ENCODE assay signal across 21 mouse cellular contexts in genomic region chr8:22258946-22259450, GRCm38 (mm10). TPM values are rescaled to one million over a fixed set of nuclear protein-coding genes. Genes with fewer than 3 reads are reported as not detected.
DNase-seq lines count a peak whose midpoint lies in the region; ATAC-seq and TF ChIP-seq lines count a peak whose summit lies in the region.
"Had no signal": no experiment of that assay in that cellular context is flagged by ENCODE, and none has a peak within 500 bp of the region (broad histone marks: within the 10 kb centered on the region; RNA-seq: fewer than 3 reads in every experiment).

No protein-coding gene starts in this region.

- WGBS in liver, embryonic 11.5 days: 81% methylated on average over 18 of the region's 18 CpGs

- no peak overlapping the region for H3K4me2 ChIP-seq in liver, embryonic 11.5 days
- H3K4me2 ChIP-seq: forebrain, embryonic 15.5 days; hindbrain, embryonic 13.5 days; intestine, embryonic 15.5 days; lung, embryonic 15.5 days; midbrain, embryonic 11.5 days had no signal

- peak overlapping the region; percentile 54; the same call in 1 of the 2 replicates for H3K27ac ChIP-seq in gastrocnemius, adult 2 months
- H3K27ac ChIP-seq in layer of hippocampus, adult 2 months: peak overlapping the region; percentile 32; the same call in 1 of the 2 replicates
- no peak overlapping the region for H3K27ac ChIP-seq in liver, embryonic 11.5 days (ENCODE audit: low read depth, low read length)
- H3K27ac ChIP-seq: forebrain, embryonic 15.5 days; hindbrain, embryonic 13.5 days; intestine, embryonic 15.5 days; lung, embryonic 15.5 days had no signal

- intact Hi-C loops in gastrocnemius, adult 2 months (cut with DNase I): no loop called here
- intact Hi-C loops in heart, postnatal 14 days (cut with DNase I): loop anchor here (5.0 kb wide), 1 partner anchor 67 kb away; the partner anchor contains the start of gene Vps36

- ATAC-seq in liver, embryonic 11.5 days (replicated peaks; ENCODE audit: low FRiP score): no peak
- ATAC-seq: forebrain, embryonic 15.5 days; intestine, embryonic 15.5 days had no signal

- H3K9me3 ChIP-seq in liver, embryonic 11.5 days (ENCODE audit: control insufficient read depth, low read length): no peaks in the 10 kb centered on the region; the same call in 1 of the 2 replicates
- H3K9me3 ChIP-seq: forebrain, embryonic 15.5 days; hindbrain, embryonic 13.5 days; intestine, embryonic 15.5 days; lung, embryonic 15.5 days had no signal

- H3K9ac ChIP-seq in liver, embryonic 11.5 days (ENCODE audit: low read depth, low read length): no peak overlapping the region
- H3K9ac ChIP-seq: forebrain, embryonic 15.5 days; hindbrain, embryonic 13.5 days; intestine, embryonic 15.5 days; lung, embryonic 15.5 days had no signal

- no peaks in the 10 kb centered on the region for H3K4me1 ChIP-seq in liver, embryonic 11.5 days (replicated peaks; ENCODE audit: control insufficient read depth, insufficient read depth, low read length)
- H3K4me1 ChIP-seq: forebrain, embryonic 15.5 days; intestine, embryonic 15.5 days had no signal

- H3K4me3 ChIP-seq in gastrocnemius, adult 2 months: 0 out of 2 replicates have a peak overlapping the region, but pooled peaks have one; percentile 5
- H3K4me3 ChIP-seq in layer of hippocampus, adult 2 months: no peak overlapping the region
- H3K4me3 ChIP-seq in liver, embryonic 11.5 days (ENCODE audit: low read depth, low read length): no peak overlapping the region
- H3K4me3 ChIP-seq: forebrain, embryonic 15.5 days; hindbrain, embryonic 13.5 days; intestine, embryonic 15.5 days; lung, embryonic 15.5 days had no signal

- no peaks in the 10 kb centered on the region; the same call in 1 of the 2 replicates for H3K36me3 ChIP-seq in liver, embryonic 11.5 days (ENCODE audit: control insufficient read depth, insufficient read depth, low read length)
- H3K36me3 ChIP-seq: forebrain, embryonic 15.5 days; intestine, embryonic 15.5 days; lung, embryonic 15.5 days had no signal

- H3K27me3 ChIP-seq in liver, embryonic 11.5 days (replicated peaks; ENCODE audit: control insufficient read depth, insufficient read depth, low read length): no peaks in the 10 kb centered on the region
- H3K27me3 ChIP-seq: forebrain, embryonic 15.5 days; hindbrain, embryonic 13.5 days; intestine, embryonic 15.5 days; lung, embryonic 15.5 days had no signal

- no peak for TF ChIP-seq CTCF in gastrocnemius, adult 2 months (IDR thresholded peaks at IDR 0.05)
- TF ChIP-seq CTCF in layer of hippocampus, adult 2 months (conservative IDR thresholded peaks at IDR 0.05): no peak

- peak; percentile 34 for DNase-seq in gastrocnemius, adult 2 months
- no peak for DNase-seq in gastrocnemius, postnatal 4 days (ENCODE audit: low spot score in 2 of 2)
- DNase-seq in layer of hippocampus, adult 2 months (ENCODE audit: low spot score in 2 of 2): no peak
- no peak for DNase-seq in layer of hippocampus, adult 18-20 months (ENCODE audit: low spot score in 2 of 2)
- peak; percentile 20 to 36 for DNase-seq in heart, postnatal 14 days
- DNase-seq in lung, postnatal 4 days: peak; percentile 36 to 39
- no peak for DNase-seq in frontal cortex, postnatal 10 days (ENCODE audit: low spot score in 2 of 2)
- DNase-seq in liver, embryonic 11.5 days (ENCODE audit: low spot score): no peak
- DNase-seq: adrenal gland, adult 8-10 months; cerebellum, adult 2 months; liver; right cerebral cortex, postnatal 4 days had no signal

RNA-seq across cellular contexts. Expression of gene Tpte, which starts 24.2 kb away (rescaled TPM):
- not detected for total RNA-seq in gastrocnemius, adult 2 months (2021)
- total RNA-seq in gastrocnemius, postnatal 4 days (2021): not detected
- total RNA-seq in layer of hippocampus, adult 2 months (2021): not detected
- total RNA-seq in layer of hippocampus, adult 18-20 months (2021): not detected
- total RNA-seq in heart, postnatal 14 days (2021): not detected
- not detected in 2 replicates for polyA plus RNA-seq in liver, embryonic 11.5 days (2014; fragmentation: Nextera tagmentation; extraction: Ambion mirVana)
- total RNA-seq: adrenal gland, adult 8-10 months; granulocyte monocyte progenitor cell, adult 5-6 weeks; left cerebral cortex, postnatal 14 days had no signal
- polyA plus RNA-seq: cerebellum, adult 2 months; forebrain, embryonic 15.5 days; hindbrain, embryonic 13.5 days; intestine, embryonic 15.5 days; lung, embryonic 15.5 days; midbrain, embryonic 11.5 days; neural tube, embryonic 14.5 days; thymus, postnatal 0 days had no signal

RNA-seq across cellular contexts. Expression of gene Thsd1, which starts 31.9 kb away (rescaled TPM):
- total RNA-seq in gastrocnemius, adult 2 months (2021): 1 to 10 TPM; 1.6 to 1.9 TPM
- total RNA-seq in gastrocnemius, postnatal 4 days (2021): 1 to 10 TPM; 8.1 to 8.7 TPM
- total RNA-seq in layer of hippocampus, adult 2 months (2021): 1 to 10 TPM; 3.0 to 3.4 TPM
- 1 to 10 TPM; 2.6 to 3.1 TPM for total RNA-seq in layer of hippocampus, adult 18-20 months (2021)
- 1 to 10 TPM; 9.2 to 9.6 TPM for total RNA-seq in heart, postnatal 14 days (2021)
- 5.6 TPM in 2 replicates for polyA plus RNA-seq in liver, embryonic 11.5 days (2014; fragmentation: Nextera tagmentation; extraction: Ambion mirVana)

Comparison
In these comparisons a context has a peak if more than half of its experiments do, and no peak if none do; other contexts are left out.
1. DNase-seq: peak in gastrocnemius, adult 2 months (single experiment), heart, postnatal 14 days (2 of 2) and lung, postnatal 4 days (2 of 2); none in gastrocnemius, postnatal 4 days (0 of 2), layer of hippocampus, adult 2 months (0 of 2), layer of hippocampus, adult 18-20 months (0 of 2), frontal cortex, postnatal 10 days (0 of 2) and liver, embryonic 11.5 days (single experiment).